Mouse (Mus musculus): ENCODE data around the gene Maz.
A peak's percentile ranks its signal among the peaks of the same experiment; 100 is the strongest.

Maz gene

DNA sequence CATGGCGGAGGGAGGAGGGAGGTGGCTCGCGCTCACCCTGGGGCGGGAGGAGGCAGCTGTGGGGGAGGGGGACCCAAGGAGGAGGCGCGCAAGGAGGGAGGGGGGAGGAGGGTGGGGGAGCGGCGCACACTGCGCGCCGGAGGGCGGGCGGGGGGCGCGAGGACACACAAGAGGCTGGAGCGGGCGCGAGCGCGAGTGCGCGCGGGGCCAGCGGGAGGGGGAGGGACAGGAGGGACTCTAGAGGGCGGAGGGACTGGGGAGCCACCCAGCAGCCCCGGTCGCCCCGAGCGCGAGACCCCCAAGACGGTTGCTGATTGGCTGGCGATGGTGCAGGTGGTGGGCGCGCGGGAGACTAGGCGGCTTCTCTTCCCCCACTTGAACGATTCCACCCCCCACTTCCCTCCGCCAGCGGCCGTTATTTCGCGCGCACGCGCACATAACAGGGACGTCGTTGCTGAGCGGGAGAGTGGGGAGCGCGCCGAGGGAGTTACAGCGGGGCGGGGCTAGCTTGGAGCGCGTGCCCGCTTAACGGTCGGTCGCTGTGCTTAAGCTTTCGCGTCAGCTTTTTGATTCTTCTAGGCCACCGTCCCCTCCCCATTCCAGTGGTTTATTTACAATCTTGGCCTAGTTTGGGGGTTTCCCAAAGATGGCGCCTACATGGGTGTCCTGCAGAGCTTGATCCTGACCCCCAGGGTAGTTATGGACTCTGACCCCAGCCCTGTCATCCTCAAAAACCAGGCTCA, at the start of gene Maz:
Gene Maz (minus strand): TSS at position 54 of the 743 bp plus-strand sequence.
- peak; percentile 100 for DNase-seq (ENCODE audit: low spot score in 2 of 2)

DNA sequence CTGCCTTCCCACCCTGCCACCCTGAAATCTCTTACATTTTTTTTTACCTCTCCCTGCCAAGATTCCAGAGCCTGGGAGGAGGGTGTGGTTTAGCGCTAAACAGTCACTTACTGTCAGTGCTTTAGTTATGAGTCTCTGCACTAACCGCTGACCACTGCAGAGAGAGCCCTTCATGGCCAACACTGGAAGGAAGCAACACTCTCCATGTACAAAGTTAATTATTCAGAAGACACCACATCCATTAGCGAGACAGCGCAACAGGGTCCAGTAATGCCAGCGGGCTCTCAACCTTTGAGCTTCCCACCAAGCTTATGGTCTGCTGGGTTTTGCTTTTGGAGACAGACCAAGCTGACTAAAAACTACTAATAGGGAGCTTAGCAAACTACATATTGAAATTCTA, 49.4 kb upstream of the Maz start:
- no peak for DNase-seq (ENCODE audit: low spot score in 2 of 2)

DNA sequence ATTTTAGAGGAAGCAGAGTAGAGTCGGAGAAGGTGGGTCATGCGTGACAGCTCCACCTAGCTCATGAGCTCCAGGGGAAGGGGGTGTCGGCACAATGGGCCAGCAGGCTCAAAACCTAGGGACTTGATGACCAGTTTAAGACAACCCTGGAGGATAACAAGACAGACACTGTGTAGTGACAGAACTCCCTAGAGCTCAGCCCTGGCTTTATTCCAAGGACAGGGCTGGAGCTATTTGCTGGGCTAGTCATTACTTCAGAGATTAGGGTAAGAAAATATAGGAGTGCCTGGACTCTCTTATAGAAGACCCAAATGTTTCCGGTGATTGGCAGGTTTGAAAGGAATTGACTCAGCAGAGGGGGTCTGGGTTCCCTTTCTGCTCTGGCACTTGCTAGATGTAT, 46.4 kb upstream of the Maz start:
- no peak for DNase-seq (ENCODE audit: low spot score in 2 of 2)

DNA sequence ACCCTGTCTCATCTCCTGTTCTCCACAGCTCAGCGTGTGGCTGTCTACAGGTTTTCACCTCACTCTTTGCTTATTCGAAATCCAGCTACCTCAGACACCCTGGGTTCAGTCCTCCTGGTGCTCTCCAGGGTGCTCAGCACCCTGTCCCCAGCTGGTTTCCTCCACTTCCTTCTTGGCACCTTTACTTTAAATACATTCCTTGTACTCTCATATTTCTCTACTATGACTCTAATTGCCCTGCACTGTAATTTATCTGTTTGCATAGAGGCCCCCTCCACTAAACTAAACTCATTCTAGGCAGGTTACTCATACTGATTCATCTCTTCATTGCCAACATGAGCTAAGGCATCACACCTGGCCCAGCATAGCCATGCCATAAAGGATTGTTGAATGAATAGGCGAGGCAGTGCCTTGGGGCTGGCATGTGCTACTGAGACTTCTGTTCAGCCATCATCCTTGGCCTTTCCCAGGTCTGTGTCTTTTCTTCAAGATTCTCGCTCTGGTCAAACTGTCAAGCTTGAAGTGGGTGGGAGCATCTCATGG, 44.1 kb upstream of the Maz start:
- no peak for DNase-seq (ENCODE audit: low spot score in 2 of 2)

DNA sequence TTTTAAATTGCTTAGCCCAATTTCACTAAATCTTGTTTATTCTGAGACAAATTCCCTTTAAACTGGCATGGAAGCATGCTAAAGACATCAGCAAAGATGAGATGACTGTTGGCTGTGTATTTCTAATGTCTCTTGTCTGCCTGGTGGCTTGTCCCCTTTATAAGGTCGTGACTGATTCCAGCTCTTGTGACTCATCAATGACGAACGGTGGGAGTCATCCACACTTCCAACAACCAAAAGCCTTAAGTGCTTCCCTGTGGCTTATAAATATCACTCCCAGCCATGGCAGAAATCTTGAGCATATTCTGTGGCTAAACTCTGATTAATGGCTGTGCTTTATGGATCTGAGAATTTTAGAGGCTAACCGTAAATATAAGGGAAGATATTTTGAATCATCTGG, 39.5 kb upstream of the Maz start:
- no peak for DNase-seq (ENCODE audit: low spot score in 2 of 2)

DNA sequence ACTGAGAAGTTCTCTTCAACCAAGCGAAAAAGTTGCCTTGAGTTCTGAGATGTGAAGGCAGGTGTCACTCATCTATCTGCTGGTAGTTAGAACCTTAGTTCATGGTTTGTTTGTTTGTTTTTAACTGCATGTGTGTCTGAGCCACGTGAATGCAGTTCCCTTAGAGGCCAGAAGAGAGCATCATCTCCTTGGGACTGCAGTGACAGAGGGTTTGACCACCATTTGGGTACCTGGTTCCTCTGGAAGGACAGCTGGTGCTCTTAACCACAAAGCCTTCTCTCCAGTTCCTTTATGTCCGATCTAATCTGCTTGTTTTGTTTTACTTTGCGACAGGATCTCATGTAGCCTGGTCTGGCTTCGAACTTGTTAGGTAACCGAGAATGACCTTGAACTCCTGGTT, 38.7 kb upstream of the Maz start:
- no peak for DNase-seq (ENCODE audit: low spot score in 2 of 2)

DNA sequence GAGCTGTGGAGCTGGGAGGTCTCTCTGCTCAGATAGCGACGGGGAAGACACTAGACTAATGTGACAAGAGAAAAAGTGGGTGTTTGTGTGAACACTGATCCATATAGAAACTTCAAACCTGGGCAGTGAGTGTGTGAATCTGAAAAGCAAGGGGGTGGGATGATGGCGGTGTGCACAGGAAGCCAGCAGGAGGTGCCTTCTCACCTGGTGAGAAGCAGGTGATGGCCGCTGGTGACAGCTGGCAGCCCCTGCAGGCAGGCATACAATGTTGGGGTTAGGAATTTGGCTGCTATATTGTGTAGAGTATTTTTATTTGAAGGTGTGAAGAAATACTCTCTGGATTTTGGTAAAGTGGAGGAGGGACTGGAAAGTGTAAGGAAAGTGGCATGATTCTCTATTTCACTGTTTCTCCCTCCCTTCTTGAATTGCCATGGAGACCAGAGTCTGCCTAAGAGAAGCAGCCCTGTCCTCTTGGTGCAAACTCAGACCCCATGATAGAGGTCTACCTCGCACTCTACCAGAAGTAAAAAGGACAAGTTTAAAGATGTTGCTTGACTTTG, 28.3 kb upstream of the Maz start:
- no peak for DNase-seq (ENCODE audit: low spot score in 2 of 2)

DNA sequence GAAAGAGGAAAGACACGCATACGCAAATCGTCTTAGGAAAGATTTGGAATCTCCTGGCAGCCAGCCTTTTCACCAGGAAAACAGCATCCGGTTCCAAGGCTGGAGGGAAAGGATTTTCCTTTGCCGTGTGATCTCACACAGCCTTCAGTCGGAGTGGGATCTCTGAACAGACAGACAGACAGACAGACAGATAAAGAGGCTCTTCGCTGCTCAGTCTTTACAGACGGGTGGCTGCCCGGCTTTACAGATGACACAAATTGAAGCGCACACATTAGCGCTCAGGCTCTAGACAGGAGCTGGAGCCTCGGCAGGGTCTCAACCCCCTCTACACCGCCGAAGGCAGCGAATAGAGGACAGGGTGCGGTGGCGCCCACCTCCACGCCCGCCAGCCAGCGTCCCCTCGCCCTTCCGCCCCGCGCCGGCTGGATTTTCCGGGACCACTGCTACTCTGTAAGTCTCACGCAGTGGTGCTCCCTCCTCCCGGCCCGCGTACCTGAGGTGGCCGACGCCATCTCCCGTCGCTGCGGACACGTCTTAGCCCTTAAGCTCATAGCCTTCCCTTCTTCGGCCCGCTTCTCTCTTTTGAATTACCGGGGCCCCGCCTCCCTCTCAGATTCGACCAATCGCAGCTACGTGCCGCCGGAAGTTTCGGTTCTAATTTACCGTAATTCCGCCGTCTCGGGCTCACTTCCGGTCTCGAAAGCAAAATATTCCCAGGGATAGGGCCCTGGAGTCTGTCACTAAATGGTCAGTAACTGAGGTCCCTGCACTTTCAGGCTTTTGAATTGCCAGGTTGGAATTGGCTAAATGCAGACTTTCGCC, 15.2 kb upstream of the Maz start, which contains the start of gene Kif22:
Gene Kif22 (minus strand): TSS at position 621 of the 822 bp plus-strand sequence.
- DNase-seq (ENCODE audit: low spot score in 2 of 2) = peak; percentile 93 to 94

DNA sequence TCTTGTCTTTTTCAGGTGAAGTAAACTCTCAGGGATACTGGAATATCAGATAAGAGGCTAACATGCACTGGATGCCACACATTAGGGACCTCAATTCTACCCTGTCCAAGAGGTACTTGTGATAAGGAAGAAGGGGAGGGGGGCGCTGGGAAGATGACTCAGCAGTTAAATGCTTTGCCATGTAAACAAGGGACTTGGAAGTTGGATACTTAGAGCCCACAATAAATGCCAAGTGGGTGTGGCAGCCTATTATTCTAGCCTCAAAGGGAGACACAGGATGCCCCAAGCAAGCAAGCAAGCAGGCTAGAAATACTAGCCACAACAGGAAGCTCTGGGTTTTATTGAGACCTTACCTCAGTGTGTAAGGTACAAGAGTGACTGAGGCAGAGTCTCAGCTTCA, 4.4 kb upstream of the Maz start:
- peak in 1 of 2 experiments; percentile 22 for DNase-seq (ENCODE audit: low spot score in 2 of 2)

DNA sequence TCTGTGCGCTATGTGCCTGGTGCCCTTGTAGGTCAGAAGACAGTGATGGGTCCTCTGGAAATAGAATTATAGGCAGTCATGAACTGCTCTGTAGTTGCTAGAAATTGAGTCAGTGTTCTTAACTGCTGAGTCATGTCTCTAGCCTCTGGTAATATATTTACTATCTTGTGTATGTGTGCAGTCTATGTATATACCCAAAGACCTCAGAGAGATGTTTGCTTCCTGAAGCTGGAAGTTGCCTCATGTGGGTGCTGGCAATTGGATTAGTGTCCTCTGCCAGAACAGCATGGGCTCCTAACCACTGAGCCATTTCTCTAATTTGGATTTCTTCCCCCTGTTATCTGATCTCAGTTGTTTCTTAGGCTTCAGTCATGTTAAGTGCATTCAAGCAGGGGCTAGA, 3.3 kb upstream of the Maz start:
- no peak for DNase-seq (ENCODE audit: low spot score in 2 of 2)

DNA sequence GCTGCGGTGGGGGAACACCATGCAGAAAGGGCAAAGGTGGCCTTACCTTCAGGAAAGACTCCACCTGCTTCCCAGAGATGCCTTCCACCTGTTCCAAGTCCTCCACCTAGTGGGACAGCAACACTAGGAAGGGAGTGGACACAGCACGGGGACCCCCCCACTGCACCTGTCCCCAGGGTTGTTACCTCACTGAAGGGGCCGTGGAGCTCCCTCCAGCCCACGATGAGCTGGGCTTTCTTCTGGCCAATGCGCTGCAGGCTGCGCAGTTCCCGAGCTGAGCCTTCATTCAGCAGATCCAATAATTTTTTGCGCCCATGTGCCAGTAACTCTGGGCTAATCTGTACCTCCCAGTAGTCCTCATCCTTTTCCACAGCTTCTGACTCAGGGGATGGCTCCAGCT, 1.0 kb upstream of the Maz start:
- DNase-seq (ENCODE audit: low spot score in 2 of 2) = peak in 1 of 2 experiments; percentile 56

DNA sequence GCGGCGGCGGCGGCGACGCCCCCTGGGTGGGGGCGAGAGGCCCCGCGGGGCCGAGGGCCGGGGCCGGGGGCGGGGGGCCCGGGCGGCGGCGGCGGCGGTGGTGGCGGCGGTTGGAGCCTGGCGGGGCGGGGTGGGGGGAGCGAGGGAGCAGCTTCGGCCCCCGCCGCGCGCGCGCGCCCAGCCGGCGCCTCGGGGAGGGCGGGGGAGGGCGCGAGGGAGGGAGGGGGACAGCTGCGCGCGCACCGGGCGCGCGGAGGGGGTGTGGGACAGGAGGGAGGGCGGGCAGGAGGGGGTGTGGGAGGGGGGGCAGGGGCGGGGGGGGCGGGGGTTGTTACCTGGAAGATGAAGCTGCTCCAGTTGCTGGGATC, 237 bp downstream of the Maz start:
- no peak for DNase-seq (ENCODE audit: low spot score in 2 of 2)

DNA sequence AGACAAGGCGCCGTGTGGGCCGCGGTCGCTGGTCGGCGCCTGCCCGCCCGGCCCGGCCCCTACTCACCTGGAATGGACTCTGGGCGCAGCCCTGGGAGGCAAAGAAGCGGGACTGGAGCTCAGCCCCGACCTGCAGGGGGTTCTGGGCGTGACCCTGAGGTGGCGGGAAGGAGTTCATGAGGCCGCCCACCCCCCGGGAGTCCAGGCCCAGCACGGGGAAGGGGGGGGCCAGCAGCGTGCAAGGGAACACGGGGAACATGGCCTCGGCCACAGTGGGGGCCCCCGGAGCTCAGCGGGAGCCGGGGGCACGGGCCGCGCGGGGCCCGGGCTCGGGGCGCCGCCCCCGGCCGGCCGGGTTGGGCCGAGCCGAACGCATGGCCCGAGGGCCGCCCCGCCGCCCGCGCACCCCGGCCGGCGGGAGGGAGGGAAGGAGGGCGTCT, 656 bp downstream of the Maz start:
- peak; percentile 75 to 78 for DNase-seq (ENCODE audit: low spot score in 2 of 2)

DNA sequence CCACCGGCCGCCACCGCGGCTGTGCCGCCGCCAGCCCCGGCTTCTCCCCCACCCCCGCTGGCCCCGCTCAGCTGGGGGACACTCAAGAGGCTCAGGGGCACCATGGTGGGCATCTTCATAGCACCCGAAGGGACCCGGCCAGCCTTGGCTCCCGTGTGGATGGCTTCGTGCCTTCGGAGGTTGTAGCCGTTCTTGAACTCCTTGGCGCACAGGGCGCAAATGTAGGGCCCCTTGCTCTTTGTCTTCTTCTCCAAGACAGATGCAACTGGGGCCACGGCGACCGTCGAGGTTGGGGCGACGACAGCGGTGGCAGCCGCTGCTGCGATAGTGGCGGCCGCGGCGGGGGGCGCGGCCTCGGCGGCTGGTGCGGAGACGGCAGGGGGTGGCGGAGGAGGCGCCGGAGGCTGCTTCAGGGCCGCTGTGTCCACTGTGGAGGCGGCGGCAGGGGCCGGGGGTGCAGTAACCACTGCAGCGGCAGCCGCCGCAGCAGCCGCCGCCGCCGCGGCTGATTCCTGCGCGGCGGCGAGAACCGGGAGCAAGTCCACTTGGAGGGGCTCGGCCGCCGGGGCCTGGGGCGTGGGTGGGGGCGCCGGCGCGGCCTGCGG, 1.2 kb downstream of the Maz start:
- peak; percentile 57 to 66 for DNase-seq (ENCODE audit: low spot score in 2 of 2)

DNA sequence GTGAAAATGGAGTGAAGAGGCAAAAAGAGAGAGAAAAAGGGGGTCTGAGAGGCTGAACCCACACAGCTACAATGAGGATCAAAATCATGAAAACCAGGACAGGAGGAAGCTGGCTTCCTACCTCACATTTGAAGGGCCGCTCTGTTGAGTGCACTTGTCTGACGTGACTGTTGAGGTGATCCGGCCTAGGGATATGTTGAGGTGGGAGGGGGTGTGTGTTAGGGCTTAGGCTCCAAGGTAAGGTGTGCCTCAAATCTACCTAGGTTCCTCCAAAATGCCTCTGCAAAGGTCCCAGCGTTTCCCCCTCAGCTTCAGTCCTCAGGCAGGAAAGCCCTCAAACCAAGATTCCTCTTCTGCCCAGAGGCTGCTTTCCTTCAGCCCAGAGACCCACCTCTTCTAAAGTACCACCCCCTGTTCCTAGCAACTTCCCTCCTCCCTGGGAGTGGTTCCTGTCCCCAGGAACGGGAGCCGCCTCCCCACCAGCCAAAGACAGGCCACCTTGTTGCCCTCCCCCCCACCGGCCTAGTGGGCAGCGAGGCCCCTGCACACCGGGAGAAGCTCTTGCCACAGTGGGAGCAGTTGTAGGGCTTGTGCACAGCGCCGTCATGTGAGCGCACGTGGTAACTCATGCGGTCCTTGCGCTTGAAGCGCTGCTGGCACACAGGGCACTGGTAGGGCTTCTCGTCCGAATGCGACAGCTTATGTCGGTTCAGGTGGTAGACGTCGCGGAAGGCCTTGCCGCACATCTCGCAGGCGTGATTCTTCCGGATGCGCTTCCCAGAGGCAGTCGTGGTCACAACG, 1.9 kb downstream of the Maz start:
- peak; percentile 87 to 91 for DNase-seq (ENCODE audit: low spot score in 2 of 2)

DNA sequence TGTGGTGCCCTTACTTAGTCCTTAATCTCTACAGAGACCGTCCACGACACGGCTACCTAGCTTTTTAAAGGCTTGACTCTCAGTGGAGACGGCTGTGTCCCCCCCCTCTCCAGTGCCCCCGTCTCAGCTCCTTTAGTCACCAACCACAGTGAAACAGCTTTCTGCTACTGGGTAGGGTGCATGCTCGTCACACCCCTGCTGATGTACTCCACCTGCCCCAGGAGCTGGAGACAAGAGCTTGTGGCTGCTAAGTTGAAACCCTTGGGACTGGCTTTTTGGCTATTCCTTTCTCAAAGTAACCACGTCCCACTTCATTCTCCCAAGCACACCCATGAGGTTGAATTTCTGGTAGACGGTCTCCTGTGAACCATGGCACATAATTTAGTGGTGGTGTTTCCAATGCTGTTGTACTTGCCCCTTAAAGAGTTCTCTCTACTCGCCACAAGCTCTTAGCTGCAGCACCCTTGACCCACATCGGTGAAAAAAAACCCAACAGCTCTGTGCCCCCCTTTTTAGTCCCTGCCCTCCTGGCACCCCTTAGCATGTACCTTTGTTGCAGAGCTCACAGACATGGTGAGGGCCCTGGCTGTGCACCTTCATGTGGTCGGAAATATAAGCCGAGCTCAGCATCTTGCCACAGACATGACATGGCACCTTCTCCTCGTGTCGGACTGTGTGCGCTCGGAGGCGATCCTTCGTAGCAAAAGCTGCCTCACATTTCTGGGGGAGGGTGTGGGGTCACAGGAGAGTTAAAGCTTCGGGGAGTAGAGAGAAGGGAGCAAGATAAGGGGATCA, 2.7 kb downstream of the Maz start:
- DNase-seq (ENCODE audit: low spot score in 2 of 2) = peak in 1 of 2 experiments; percentile 51

DNA sequence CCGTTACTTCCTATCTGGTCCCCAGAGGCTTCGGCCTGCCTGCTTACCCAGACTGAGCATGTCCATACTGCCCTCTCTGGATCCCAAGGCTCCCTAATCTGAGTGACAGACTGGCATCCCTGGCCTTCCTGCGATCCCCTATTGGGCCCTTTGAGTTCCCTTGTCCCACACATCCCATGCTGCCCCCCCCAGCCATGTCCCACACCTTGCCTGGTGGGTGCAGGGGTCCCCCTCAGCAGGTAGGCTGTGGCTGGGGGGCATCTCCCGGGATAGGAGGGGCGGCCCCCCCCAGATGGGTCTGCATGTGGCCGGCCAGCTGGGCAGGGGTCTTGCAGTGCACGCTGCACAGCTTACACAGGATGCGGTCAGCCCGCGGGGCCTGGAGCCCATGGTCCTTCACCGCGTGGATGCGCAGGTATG, 3.6 kb downstream of the Maz start:
- peak in 1 of 2 experiments; percentile 56 for DNase-seq (ENCODE audit: low spot score in 2 of 2)

DNA sequence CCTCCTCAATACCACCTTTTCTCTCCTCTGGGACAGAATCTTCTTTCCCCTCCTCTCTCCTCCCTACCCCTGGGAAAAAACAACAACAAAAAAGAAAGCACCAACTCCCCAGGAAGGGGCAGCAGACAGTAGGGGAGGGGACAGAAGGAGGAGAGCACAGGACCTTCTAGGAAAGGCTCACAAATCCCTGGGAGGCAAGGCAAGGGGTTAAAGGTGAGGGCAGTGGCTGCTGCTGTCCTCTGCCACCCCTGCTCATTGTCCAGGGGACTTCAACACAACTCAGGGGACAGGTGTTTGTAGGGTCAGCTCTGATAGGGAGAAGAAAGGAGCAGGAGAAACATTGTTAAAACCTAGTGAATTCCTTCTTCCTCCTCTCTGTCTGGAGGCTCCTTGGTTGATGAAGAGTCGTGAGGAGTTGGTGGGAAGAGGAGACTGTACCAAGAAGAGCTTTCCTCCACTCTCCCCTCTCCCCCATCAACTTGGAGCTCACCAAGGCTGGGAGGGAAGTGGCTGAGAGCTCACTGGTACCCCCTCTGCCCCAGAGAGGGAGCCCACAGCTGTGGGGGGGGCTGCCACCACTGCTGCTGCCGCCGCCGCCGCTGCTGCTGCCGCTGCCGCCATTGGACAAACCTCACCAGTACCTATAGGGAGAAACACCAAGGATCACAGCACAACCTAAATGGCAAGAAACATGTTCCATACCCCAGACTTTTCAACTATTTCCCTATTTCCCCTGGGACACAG, 4.1 kb downstream of the Maz start:
- DNase-seq (ENCODE audit: low spot score in 2 of 2) = no peak

Data from right cerebral cortex, postnatal 10 days (tissue).